In the genomic region with DNA sequence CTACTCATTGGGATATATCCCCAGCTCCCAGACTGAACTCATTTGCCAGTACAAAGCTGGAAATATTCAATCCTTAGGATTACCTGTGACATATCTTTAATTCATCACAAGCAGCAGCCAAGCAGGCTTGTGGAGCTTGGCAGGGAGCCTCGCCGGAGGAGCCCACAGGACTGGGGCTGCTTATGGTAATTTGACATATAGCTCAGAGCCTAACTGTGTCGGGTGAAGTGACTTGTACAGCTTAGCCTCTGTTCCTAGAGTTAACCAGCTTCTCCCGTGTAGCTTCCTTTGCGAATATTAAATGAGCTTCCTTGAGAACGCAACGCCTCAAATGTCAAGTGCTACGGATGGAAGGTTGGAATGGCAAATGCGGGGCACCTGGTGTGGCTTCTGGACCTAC, we compare ENCODE assay signal across 20 mouse cellular contexts.
"Had no signal": no experiment of that assay in that cellular context is flagged by ENCODE, and none has a peak within 500 bp of the region (broad histone marks: within the 10 kb centered on the region; RNA-seq: fewer than 3 reads in every experiment).

No protein-coding gene starts in this region.

- ATAC-seq: liver, postnatal 0 days; lung, postnatal 0 days had no signal

- H3K9ac ChIP-seq: limb, embryonic 12.5 days; limb, embryonic 15.5 days; liver, embryonic 14.5 days; liver, postnatal 0 days; lung, embryonic 14.5 days; neural tube, embryonic 13.5 days had no signal

- H3K36me3 ChIP-seq: limb, embryonic 12.5 days; limb, embryonic 15.5 days; neural tube, embryonic 13.5 days had no signal

- DNase-seq: kidney, adult 18-20 months; kidney, adult 9 months; kidney, postnatal 14 days; kidney, postnatal 4 days; left cerebral cortex, postnatal 4 days; liver, postnatal 0 days; lung, embryonic 14.5 days; retina, postnatal 1 day; thymus, adult 2 months; thymus, postnatal 14 days; thymus, postnatal 4 days had no signal

- H3K4me3 ChIP-seq: limb, embryonic 12.5 days; limb, embryonic 15.5 days; myocyte; neural tube, embryonic 13.5 days had no signal

- H3K9me3 ChIP-seq: limb, embryonic 12.5 days; limb, embryonic 15.5 days; neural tube, embryonic 13.5 days had no signal

- H3K27ac ChIP-seq: limb, embryonic 12.5 days; limb, embryonic 15.5 days; liver, embryonic 14.5 days; macrophage; neural tube, embryonic 13.5 days; stomach, postnatal 0 days had no signal

- H3K27me3 ChIP-seq: limb, embryonic 12.5 days; limb, embryonic 15.5 days; neural tube, embryonic 13.5 days had no signal

- H3K4me1 ChIP-seq: limb, embryonic 12.5 days; limb, embryonic 15.5 days; neural tube, embryonic 13.5 days had no signal

- H3K4me2 ChIP-seq: limb, embryonic 12.5 days; limb, embryonic 15.5 days; liver, embryonic 11.5 days; lung, embryonic 14.5 days; neural tube, embryonic 13.5 days had no signal
